Mouse (Mus musculus): Measurements from ENCODE around the gene Cbr2. TPM values are rescaled to one million over a fixed set of nuclear protein-coding genes. Genes with fewer than 3 reads are reported as not detected.

Gene Cbr2
- polyA plus RNA-seq (2014; fragmentation: Illumina TruSeq; extraction: RNeasy Lipid Tissue Mini Kit (QIAGEN cat#74804); ENCODE audit: low read depth, low replicate concordance) = not detected

DNA sequence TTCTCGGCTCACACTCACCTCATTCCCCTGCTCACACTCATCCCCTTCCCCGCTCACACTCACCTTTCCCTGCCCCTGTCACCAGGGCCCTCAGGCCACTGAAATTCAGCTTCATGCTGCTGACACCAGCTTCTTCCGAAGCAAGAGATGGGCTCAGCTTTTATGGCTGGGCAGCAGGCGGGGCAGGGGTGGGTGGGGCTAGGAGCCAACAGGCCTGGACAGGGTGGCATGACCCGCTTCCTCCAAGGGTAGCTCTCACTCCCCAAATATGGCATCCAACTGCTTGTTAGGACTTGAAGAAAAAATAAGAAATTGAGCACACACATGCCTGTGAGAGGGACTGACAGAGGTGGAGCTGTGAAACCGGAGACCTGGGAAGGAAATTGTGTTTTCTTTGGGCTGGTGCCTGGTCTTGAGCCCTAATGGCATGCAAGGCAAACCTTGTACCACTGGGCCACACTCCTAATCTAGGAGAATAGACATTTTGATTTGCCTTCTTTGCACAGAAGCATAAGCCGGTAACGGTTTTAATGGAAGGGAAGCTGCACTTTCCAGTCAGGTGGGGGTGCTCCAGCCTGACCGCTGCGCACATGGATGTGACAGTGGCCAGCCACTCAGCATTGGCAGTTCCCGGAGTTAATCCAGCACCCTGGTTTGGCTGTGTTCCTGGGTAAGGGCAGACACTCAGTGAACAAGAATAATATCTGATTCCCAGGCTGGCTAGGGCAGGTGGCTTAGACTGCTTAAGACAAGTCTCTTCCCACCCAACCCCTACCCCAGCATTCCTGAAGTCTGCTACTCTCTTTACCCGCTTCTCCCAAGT lies at the start of gene Cbr2:
Cbr2 (minus strand) TSS at position 257 of the 823 bp plus-strand sequence.

DNA sequence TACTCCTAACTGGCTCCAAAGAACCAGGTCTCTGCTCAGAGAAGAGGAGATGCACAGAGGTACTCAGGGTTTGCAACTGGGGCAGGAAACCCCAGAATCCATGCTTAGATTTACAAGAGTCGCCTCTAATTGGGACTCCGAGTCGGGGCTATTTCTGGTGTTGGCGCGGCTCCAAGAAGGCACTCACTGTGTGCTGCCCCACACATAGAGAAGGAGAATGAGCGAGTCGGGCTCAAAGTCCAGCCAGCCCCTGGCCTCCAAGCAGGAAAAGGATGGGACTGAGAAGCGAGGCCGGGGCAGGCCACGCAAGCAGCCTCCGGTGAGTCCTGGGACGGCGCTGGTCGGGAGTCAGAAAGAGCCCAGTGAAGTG lies 30.7 kb upstream of the Cbr2 start, which contains the start of gene Hmga1b:
Hmga1b (plus strand) TSS at position 123 of the 370 bp plus-strand sequence.

DNA sequence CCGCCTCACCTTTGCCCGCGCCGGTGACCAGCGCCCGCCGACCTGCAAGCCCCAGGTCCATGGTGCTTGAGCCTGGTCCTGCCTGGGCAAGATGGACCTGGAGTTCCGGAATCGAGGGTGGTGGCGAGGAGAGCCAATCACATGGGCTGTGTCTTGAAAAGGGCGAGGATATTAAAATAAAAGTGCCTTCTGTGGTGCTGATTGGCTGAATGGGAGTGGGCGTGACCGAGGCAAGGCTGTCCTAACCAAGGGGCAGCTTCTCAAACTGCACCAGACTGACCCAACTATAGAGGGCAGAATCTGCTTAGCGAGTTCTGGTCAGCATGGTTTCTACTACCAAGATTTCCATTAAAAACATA lies 4.8 kb downstream of the Cbr2 start, which contains the start of gene Dcxr:
Dcxr (minus strand) TSS at position 113 of the 359 bp plus-strand sequence.

DNA sequence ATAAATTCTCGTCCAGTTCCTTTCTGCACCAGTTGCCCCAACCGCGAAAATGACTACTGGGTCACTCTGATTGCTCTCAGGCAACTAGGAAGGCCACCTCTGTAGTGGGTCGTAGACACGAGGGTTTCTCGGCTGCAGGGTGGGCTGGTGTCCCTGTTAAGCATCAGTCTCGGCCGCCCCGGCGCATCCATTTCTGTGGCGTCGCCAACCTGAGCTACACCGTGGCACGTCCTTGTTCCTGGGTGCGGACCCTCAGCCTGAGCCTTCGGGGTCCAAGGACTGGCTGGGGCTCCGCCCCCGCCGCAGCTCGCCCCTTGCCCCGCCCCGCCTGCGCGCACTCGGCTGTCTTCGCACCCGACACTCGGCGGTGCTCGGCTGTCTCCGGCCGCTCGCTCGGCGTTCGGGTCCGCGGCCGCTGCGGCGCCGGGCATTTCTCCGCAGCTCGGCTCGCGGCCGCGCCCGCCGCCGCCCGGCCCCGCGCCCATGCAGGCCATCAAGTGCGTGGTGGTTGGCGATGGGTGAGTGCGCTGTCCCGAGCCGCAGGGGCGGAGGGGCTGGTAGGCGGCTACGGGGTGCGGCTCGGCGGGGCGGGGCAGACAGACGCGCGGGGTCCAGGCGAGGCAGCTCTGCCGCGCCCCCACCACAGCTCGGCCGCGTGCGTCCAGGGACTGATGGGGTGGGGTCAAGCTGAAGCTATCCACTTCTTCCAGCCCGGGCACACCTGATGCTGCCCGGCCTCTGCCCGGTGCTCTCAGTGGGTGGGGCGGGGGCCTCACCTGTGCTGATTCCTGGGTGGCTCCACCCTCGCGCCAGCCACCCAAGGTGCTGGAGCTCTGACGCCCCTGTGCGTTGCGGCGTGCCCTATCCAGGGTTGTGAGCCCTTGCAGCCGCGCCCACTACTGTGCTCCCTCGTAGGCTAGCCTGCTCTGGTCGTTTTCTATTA lies 10.5 kb downstream of the Cbr2 start, which contains the start of gene Rac3:
Rac3 (plus strand) TSS at position 347 of the 943 bp plus-strand sequence.

DNA sequence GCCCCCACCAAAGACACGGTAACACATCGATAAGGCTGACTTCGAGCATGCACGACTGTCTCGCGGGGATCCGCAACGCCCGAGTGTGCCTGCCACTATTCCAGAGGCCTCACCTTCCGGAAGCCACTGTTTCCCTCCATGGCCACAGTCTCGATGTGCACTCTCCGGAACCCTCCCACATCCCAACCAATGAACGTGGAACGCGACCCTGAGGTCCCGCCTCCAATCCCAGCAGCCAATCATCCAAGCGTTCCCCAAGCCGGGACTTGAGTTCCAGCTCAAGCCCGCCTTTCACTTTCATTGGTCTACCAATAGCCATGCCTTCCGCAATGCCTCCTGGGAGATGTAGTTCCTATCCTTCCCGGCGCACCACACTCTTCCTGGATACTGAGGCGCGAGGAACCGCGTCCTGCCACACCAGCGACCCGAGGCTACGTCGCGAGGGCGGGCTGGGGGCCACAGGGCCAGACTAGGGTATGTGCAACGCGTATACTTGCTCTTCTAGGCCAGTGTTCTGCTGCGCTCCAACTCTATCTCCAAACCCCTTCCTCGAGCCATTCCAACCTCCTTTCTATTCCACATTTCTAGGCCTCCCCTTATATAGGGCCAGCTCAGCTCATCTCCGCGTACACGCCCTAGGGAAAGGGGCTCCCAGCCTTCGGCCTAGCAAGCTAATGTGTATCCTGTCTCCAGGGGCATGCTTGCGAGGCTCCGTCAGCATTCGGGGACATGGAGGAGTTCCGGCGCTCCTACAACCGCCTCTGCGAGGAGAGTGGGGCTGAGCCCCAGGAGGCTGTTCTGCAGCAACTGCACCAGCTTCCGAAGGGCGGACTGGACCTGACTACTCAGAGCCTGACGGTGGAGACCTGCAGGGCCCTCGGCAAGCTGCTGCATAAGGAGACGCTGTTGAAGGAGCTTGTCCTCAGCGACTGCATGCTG lies 18.1 kb downstream of the Cbr2 start, which contains the start of the genes Cenpx and Lrrc45:
Cenpx (minus strand) TSS at position 159 of the 939 bp plus-strand sequence.
Lrrc45 (plus strand) TSS at position 346 of the 939 bp plus-strand sequence.

Other genes starting within 250 kb of the Cbr2 start
- gene Mrpl12, start 247.5 kb downstream of the Cbr2 start, polyA plus RNA-seq (2014; fragmentation: Illumina TruSeq; extraction: RNeasy Lipid Tissue Mini Kit (QIAGEN cat#74804); ENCODE audit: low read depth, low replicate concordance) = 6.1 TPM
- 2.5 TPM for gene Slc25a10, start 240.3 kb downstream of the Cbr2 start, polyA plus RNA-seq (2014; fragmentation: Illumina TruSeq; extraction: RNeasy Lipid Tissue Mini Kit (QIAGEN cat#74804); ENCODE audit: low read depth, low replicate concordance)
- 2.3 TPM for gene Gcgr, start 201.4 kb downstream of the Cbr2 start, polyA plus RNA-seq (2014; fragmentation: Illumina TruSeq; extraction: RNeasy Lipid Tissue Mini Kit (QIAGEN cat#74804); ENCODE audit: low read depth, low replicate concordance)
- gene Mcrip1, start 182.4 kb downstream of the Cbr2 start, polyA plus RNA-seq (2014; fragmentation: Illumina TruSeq; extraction: RNeasy Lipid Tissue Mini Kit (QIAGEN cat#74804); ENCODE audit: low read depth, low replicate concordance) = 0.89 TPM
- not detected for gene Ppp1r27, start 181.0 kb downstream of the Cbr2 start, polyA plus RNA-seq (2014; fragmentation: Illumina TruSeq; extraction: RNeasy Lipid Tissue Mini Kit (QIAGEN cat#74804); ENCODE audit: low read depth, low replicate concordance)
- 238 TPM for gene P4hb, start 158.9 kb downstream of the Cbr2 start, polyA plus RNA-seq (2014; fragmentation: Illumina TruSeq; extraction: RNeasy Lipid Tissue Mini Kit (QIAGEN cat#74804); ENCODE audit: low read depth, low replicate concordance)
- gene Arhgdia, start 150.5 kb downstream of the Cbr2 start, polyA plus RNA-seq (2014; fragmentation: Illumina TruSeq; extraction: RNeasy Lipid Tissue Mini Kit (QIAGEN cat#74804); ENCODE audit: low read depth, low replicate concordance) = 20.6 TPM
- gene Alyref, start 133.7 kb downstream of the Cbr2 start, polyA plus RNA-seq (2014; fragmentation: Illumina TruSeq; extraction: RNeasy Lipid Tissue Mini Kit (QIAGEN cat#74804); ENCODE audit: low read depth, low replicate concordance) = 11.9 TPM
- 7.1 TPM for gene Anapc11, start 133.7 kb downstream of the Cbr2 start, polyA plus RNA-seq (2014; fragmentation: Illumina TruSeq; extraction: RNeasy Lipid Tissue Mini Kit (QIAGEN cat#74804); ENCODE audit: low read depth, low replicate concordance)
- gene Npb, start 123.6 kb downstream of the Cbr2 start, polyA plus RNA-seq (2014; fragmentation: Illumina TruSeq; extraction: RNeasy Lipid Tissue Mini Kit (QIAGEN cat#74804); ENCODE audit: low read depth, low replicate concordance) = not detected
- 15.0 TPM for gene Pcyt2, start 114.2 kb downstream of the Cbr2 start, polyA plus RNA-seq (2014; fragmentation: Illumina TruSeq; extraction: RNeasy Lipid Tissue Mini Kit (QIAGEN cat#74804); ENCODE audit: low read depth, low replicate concordance)
- 3.0 TPM for gene Sirt7, start 106.9 kb downstream of the Cbr2 start, polyA plus RNA-seq (2014; fragmentation: Illumina TruSeq; extraction: RNeasy Lipid Tissue Mini Kit (QIAGEN cat#74804); ENCODE audit: low read depth, low replicate concordance)
- gene Mafg, start 98.5 kb downstream of the Cbr2 start, polyA plus RNA-seq (2014; fragmentation: Illumina TruSeq; extraction: RNeasy Lipid Tissue Mini Kit (QIAGEN cat#74804); ENCODE audit: low read depth, low replicate concordance) = 11.3 TPM
- 0.32 TPM for gene Pycr1, start 88.3 kb downstream of the Cbr2 start, polyA plus RNA-seq (2014; fragmentation: Illumina TruSeq; extraction: RNeasy Lipid Tissue Mini Kit (QIAGEN cat#74804); ENCODE audit: low read depth, low replicate concordance)
- gene Myadml2, start 84.0 kb downstream of the Cbr2 start, polyA plus RNA-seq (2014; fragmentation: Illumina TruSeq; extraction: RNeasy Lipid Tissue Mini Kit (QIAGEN cat#74804); ENCODE audit: low read depth, low replicate concordance) = not detected
- gene Notum, start 70.9 kb downstream of the Cbr2 start, polyA plus RNA-seq (2014; fragmentation: Illumina TruSeq; extraction: RNeasy Lipid Tissue Mini Kit (QIAGEN cat#74804); ENCODE audit: low read depth, low replicate concordance) = not detected
- gene Aspscr1, start 59.1 kb downstream of the Cbr2 start, polyA plus RNA-seq (2014; fragmentation: Illumina TruSeq; extraction: RNeasy Lipid Tissue Mini Kit (QIAGEN cat#74804); ENCODE audit: low read depth, low replicate concordance) = 1.6 TPM
- gene Cenpx, start 18.4 kb downstream of the Cbr2 start, polyA plus RNA-seq (2014; fragmentation: Illumina TruSeq; extraction: RNeasy Lipid Tissue Mini Kit (QIAGEN cat#74804); ENCODE audit: low read depth, low replicate concordance) = 0.97 TPM
- gene Lrrc45, start 18.2 kb downstream of the Cbr2 start, polyA plus RNA-seq (2014; fragmentation: Illumina TruSeq; extraction: RNeasy Lipid Tissue Mini Kit (QIAGEN cat#74804); ENCODE audit: low read depth, low replicate concordance) = 0.24 TPM
- not detected for gene Rac3, start 10.6 kb downstream of the Cbr2 start, polyA plus RNA-seq (2014; fragmentation: Illumina TruSeq; extraction: RNeasy Lipid Tissue Mini Kit (QIAGEN cat#74804); ENCODE audit: low read depth, low replicate concordance)
- 1.3 TPM for gene Dcxr, start 4.8 kb downstream of the Cbr2 start, polyA plus RNA-seq (2014; fragmentation: Illumina TruSeq; extraction: RNeasy Lipid Tissue Mini Kit (QIAGEN cat#74804); ENCODE audit: low read depth, low replicate concordance)
- not detected for gene Hmga1b, start 30.7 kb upstream of the Cbr2 start, polyA plus RNA-seq (2014; fragmentation: Illumina TruSeq; extraction: RNeasy Lipid Tissue Mini Kit (QIAGEN cat#74804); ENCODE audit: low read depth, low replicate concordance)
- gene Rfng, start 52.1 kb upstream of the Cbr2 start, polyA plus RNA-seq (2014; fragmentation: Illumina TruSeq; extraction: RNeasy Lipid Tissue Mini Kit (QIAGEN cat#74804); ENCODE audit: low read depth, low replicate concordance) = not detected
- gene Gps1, start 52.2 kb upstream of the Cbr2 start, polyA plus RNA-seq (2014; fragmentation: Illumina TruSeq; extraction: RNeasy Lipid Tissue Mini Kit (QIAGEN cat#74804); ENCODE audit: low read depth, low replicate concordance) = 17.3 TPM
- gene Dus1l, start 64.3 kb upstream of the Cbr2 start, polyA plus RNA-seq (2014; fragmentation: Illumina TruSeq; extraction: RNeasy Lipid Tissue Mini Kit (QIAGEN cat#74804); ENCODE audit: low read depth, low replicate concordance) = 7.1 TPM
- gene Fasn, start 92.4 kb upstream of the Cbr2 start, polyA plus RNA-seq (2014; fragmentation: Illumina TruSeq; extraction: RNeasy Lipid Tissue Mini Kit (QIAGEN cat#74804); ENCODE audit: low read depth, low replicate concordance) = 0.44 TPM
- 0.28 TPM for gene Ccdc57, start 200.8 kb upstream of the Cbr2 start, polyA plus RNA-seq (2014; fragmentation: Illumina TruSeq; extraction: RNeasy Lipid Tissue Mini Kit (QIAGEN cat#74804); ENCODE audit: low read depth, low replicate concordance)
- not detected for gene Slc16a3, start 216.4 kb upstream of the Cbr2 start, polyA plus RNA-seq (2014; fragmentation: Illumina TruSeq; extraction: RNeasy Lipid Tissue Mini Kit (QIAGEN cat#74804); ENCODE audit: low read depth, low replicate concordance)